Mouse (Mus musculus) lung, postnatal 0 days (tissue): ENCODE results near the gene Ubr7.

Source experiments
- CTCF ChIP-seq: IDR thresholded peaks from 2 replicates; pipeline ENCODE4 v1.5.1; 2016; ENCODE audit warnings: antibody characterized with exemption, mild to moderate bottlenecking
- EP300 ChIP-seq: IDR thresholded peaks from 2 replicates; pipeline ENCODE4 v1.6.1; 2016; ENCODE audit warnings: antibody characterized with exemption, mild to moderate bottlenecking, control low read depth

DNA sequence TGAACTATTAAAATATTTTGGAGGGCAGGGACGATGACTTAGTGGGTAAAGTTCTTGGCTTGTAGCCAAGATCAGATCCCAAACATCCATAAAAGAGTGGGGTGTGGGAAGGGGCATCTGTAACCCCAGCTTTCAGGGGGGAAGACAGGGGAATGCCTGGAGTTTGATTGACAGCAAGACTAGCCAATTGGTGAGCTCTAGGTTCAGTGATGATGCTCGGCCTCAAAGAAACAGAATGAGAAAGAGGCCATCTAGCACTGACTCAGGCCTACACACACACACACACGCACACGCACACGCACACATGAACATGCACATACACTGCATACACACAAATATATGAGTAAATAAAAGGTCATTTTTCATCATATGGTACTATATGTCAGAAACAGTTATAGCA is 47.9 kb upstream of the Ubr7 start:
- no peak for TF ChIP-seq CTCF
- TF ChIP-seq EP300: no peak
